ENCODE assay signal across 8 mouse cellular contexts in genomic region chr7:139299424-139299823, GRCm38 (mm10). TPM values are rescaled to one million over a fixed set of nuclear protein-coding genes. Genes with fewer than 3 reads are reported as not detected.
DNase-seq lines count a peak whose midpoint lies in the region; ATAC-seq and TF ChIP-seq lines count a peak whose summit lies in the region.

No protein-coding gene starts in this region.

- H3K4me2 ChIP-seq in forebrain, embryonic 15.5 days (replicated peaks) = no peak overlapping the region
- no peak overlapping the region for H3K4me2 ChIP-seq in hindbrain, embryonic 14.5 days (replicated peaks)

- DNase-seq in G1E (ENCODE audit: low spot score) = peak; percentile 21
- DNase-seq in brain, adult 2 months (ENCODE audit: low read depth, low spot score) = peak; percentile 65
- peak; percentile 87 for DNase-seq in hindbrain, embryonic 14.5 days (ENCODE audit: low spot score)
- peak; percentile 95 to 100 for DNase-seq in layer of hippocampus, postnatal 25 days (ENCODE audit: extremely low spot score in 1 of 2, low spot score in 1 of 2)
- peak; percentile 49 to 52 for DNase-seq in right cerebral cortex, postnatal 36 days (ENCODE audit: low spot score in 2 of 2)
- DNase-seq in urinary bladder, postnatal 36 days (ENCODE audit: low spot score in 2 of 2) = peak; percentile 77 to 81

- no peaks in the 10 kb centered on the region for H3K36me3 ChIP-seq in G1E (replicated peaks)
- no peaks in the 10 kb centered on the region for H3K36me3 ChIP-seq in forebrain, embryonic 15.5 days
- no peaks in the 10 kb centered on the region for H3K36me3 ChIP-seq in hindbrain, embryonic 14.5 days (replicated peaks; ENCODE audit: control insufficient read depth, insufficient read depth)

- 18% methylated on average over 8 of the region's 8 CpGs for WGBS in forebrain, embryonic 15.5 days
- WGBS in hindbrain, embryonic 14.5 days = 18% methylated on average over 8 of the region's 8 CpGs

- no peak overlapping the region for H3K4me3 ChIP-seq in G1E (ENCODE audit: low read depth, low read length)
- no peak overlapping the region for H3K4me3 ChIP-seq in forebrain, embryonic 15.5 days
- no peak overlapping the region for H3K4me3 ChIP-seq in hindbrain, embryonic 14.5 days (replicated peaks; ENCODE audit: low read length)

- H3K4me1 ChIP-seq in G1E (ENCODE audit: insufficient read depth, low read depth, low read length) = peaks cover 5% of the 10 kb centered on the region; the same call in 1 of the 2 replicates
- H3K4me1 ChIP-seq in forebrain, embryonic 15.5 days = no peaks in the 10 kb centered on the region
- H3K4me1 ChIP-seq in hindbrain, embryonic 14.5 days (replicated peaks; ENCODE audit: control insufficient read depth, insufficient read depth, low read length) = no peaks in the 10 kb centered on the region

- no peak overlapping the region for H3K9ac ChIP-seq in forebrain, embryonic 15.5 days (replicated peaks)
- no peak overlapping the region for H3K9ac ChIP-seq in hindbrain, embryonic 14.5 days

- peaks cover 67% of the 10 kb centered on the region for H3K9me3 ChIP-seq in G1E (replicated peaks)
- no peaks in the 10 kb centered on the region for H3K9me3 ChIP-seq in forebrain, embryonic 15.5 days
- H3K9me3 ChIP-seq in hindbrain, embryonic 14.5 days (ENCODE audit: control insufficient read depth, low read length) = no peaks in the 10 kb centered on the region

- no peak for ATAC-seq in G1E (ENCODE audit: extremely low read depth, insufficient number of reproducible peaks, low FRiP score, poor library complexity, severe bottlenecking)
- ATAC-seq in forebrain, embryonic 15.5 days (replicated peaks) = 0 out of 2 replicates have a peak, but pooled peaks have one; percentile 46
- peak; percentile 37; the same call in 1 of the 2 replicates for ATAC-seq in hindbrain, embryonic 14.5 days (ENCODE audit: low FRiP score)
- peak; percentile 38 for ATAC-seq in megakaryocyte, adult 5-6 weeks (ENCODE audit: poor library complexity, severe bottlenecking)

- H3K27me3 ChIP-seq in G1E (ENCODE audit: insufficient read depth, low read length) = 0 out of 2 replicates have a peak, but pooled peaks cover 2% of the 10 kb centered on the region
- no peaks in the 10 kb centered on the region for H3K27me3 ChIP-seq in forebrain, embryonic 15.5 days
- peaks cover 5% of the 10 kb centered on the region; the same call in 1 of the 2 replicates for H3K27me3 ChIP-seq in hindbrain, embryonic 14.5 days (ENCODE audit: control insufficient read depth, insufficient read depth, low read length)

- TF ChIP-seq CTCF in G1E (IDR thresholded peaks at IDR 0.05; ENCODE audit: low read depth, low read length) = peak; percentile 62; the same call in 1 of the 2 replicates

- H3K27ac ChIP-seq in forebrain, embryonic 15.5 days (replicated peaks) = no peak overlapping the region
- no peak overlapping the region for H3K27ac ChIP-seq in hindbrain, embryonic 14.5 days

RNA-seq across cellular contexts. Expression of gene Pwwp2b, which starts 51.1 kb away (rescaled TPM):
- not detected in 2 replicates for total RNA-seq in G1E (2014; fragmentation: Nextera tagmentation)
- total RNA-seq in G1E (2017) = 0.05 TPM in 1 of 2 replicates, not detected in the other
- polyA plus RNA-seq in G1E (2012) = 0.01 TPM in 1 of 2 replicates, not detected in the other
- 5.1 and 5.9 TPM in 2 replicates for polyA plus RNA-seq in forebrain, embryonic 15.5 days (2015; fragmentation: Nextera tagmentation; extraction: Ambion mirVana)
- polyA plus RNA-seq in hindbrain, embryonic 14.5 days (2014; fragmentation: Nextera tagmentation; extraction: Ambion mirVana) = 5.2 and 5.3 TPM in 2 replicates
- 10 to 100 TPM; 28.9 to 31.4 TPM for total RNA-seq in layer of hippocampus, postnatal 25 days (2021)
- total RNA-seq in megakaryocyte, adult 5-6 weeks (2015) = 3.0 and 3.3 TPM in 2 replicates
- total RNA-seq in megakaryocyte, adult 5-6 weeks (2017) = 1.8 and 2.6 TPM in 2 replicates

Comparison
In these comparisons a context has a peak if more than half of its experiments do, and no peak if none do; other contexts are left out.
1. DNase-seq: peak in every context shown above with its lines; median percentile 98 in layer of hippocampus, postnatal 25 days; 87 in hindbrain, embryonic 14.5 days; 79 in urinary bladder, postnatal 36 days; 65 in brain, adult 2 months; 50 in right cerebral cortex, postnatal 36 days; 21 in G1E.
2. RNA of gene Pwwp2b, which starts 51.1 kb away (total RNA-seq): 28.9 to 31.4 TPM in layer of hippocampus, postnatal 25 days; 1.8 to 3.3 TPM in megakaryocyte, adult 5-6 weeks and 0.05 TPM in G1E; every median in the first group is over 4 times any median in the second.